Mouse (Mus musculus) yolk sac, embryonic 10.5 days (tissue): ENCODE data around the gene Osbpl8.

Experiments
- DNase-seq: peaks from one replicate; pipeline ENCODE4 v3.0.0-alpha.2; 2017; ENCODE audit warnings: low spot score

Gene Osbpl8

DNA sequence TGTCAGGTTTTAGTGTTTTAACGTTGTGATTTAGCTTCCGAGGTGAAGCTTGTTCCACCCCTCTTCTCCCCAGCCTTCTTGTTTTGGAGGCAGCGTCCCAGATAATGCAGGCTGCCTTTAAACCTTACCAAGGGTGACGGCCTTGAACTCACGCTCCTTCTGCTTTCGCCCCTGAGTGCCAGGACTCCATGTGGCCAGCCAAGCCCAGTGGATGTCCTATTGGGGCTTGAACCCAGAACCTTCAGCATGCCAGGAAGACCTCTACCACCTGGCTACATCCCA is 70.7 kb downstream of the Osbpl8 start:
- no peak for DNase-seq

DNA sequence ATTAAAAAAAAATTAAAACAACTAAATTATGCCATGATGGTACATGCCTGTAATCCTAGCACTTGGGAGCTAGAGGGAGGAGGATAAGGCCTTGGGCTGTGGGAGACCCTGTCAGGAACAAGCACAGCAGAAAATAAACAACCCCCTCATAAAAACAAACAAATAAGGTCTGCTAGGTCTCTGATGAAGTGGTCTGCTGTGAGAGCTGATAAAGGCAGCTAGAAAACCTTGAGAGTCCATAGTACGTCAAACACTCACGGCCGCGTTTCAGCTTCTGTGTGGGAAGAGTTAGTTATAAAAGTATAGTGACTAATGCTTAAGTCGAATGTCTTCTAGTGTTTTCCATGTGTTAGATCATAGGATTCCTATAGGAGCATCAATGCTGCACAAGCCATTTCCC is 72.9 kb downstream of the Osbpl8 start:
- no peak for DNase-seq

DNA sequence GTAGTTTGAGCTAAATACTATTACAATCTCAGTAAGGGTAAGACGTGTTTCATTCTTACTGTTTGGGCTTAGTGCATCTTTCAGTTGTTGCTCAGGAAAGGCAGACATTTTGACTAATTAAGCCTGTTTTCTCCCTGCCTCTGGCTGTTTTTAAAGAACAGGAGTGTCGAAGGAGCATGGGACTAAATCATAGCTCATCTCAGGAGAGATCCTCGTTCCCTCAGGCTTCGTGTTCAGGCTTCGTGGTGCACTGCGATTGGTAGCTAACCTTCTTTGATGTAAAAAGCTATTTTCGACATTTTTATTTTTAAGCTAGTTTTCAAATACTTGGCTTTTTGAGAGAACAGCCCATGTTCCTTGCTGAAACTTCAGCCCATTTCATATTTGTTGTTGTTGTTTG is 78.1 kb downstream of the Osbpl8 start:
- DNase-seq: no peak

GRCm38 (mm10) chr10:111247609-111248008 is 83.1 kb downstream of the Osbpl8 start:
- DNase-seq: no peak

DNA sequence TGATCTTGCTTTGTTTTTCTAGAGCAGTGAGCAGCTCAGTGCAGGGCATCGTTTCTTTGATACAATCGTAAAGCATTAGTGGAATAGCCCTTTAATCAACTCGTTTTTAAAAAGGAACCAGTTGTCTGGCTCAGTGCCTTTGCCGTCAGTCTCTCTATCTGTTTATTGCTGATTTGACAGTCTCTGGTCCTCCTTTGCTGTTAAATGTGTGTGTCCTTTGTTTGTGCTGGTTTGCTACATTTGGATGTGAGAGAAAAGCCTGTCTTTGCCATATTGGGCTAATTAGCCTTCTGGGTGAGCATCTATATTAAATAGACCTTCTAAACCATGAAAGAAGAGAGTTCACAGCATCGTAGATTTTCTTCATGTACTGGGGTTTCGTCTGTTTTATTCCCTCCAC is 83.6 kb downstream of the Osbpl8 start:
- no peak for DNase-seq

DNA sequence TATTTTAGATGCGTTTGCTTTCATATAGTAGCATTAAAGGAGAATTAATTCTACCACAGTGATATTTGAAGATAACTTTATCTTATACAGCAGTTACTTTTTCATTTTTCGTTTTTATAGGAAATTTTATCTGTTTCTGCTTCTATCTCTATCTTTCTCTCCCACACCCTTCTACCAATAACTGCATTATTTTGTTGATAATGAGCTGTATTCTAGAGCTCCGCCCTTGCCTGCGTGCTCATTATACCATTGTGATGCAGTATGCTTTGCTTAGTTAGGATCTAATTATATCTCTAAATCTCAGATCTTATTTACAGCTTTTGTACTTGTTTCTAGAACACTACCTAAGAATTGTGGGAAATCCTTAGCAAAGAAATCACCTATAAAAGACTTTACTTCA is 85.6 kb downstream of the Osbpl8 start:
- DNase-seq: no peak

- no peak for DNase-seq
These were observed 87.1 kb downstream of the Osbpl8 start for GRCm38 (mm10) chr10:111251666-111252065.

- DNase-seq: no peak
These were observed 90.7 kb downstream of the Osbpl8 start for GRCm38 (mm10) chr10:111255228-111255627.

DNA sequence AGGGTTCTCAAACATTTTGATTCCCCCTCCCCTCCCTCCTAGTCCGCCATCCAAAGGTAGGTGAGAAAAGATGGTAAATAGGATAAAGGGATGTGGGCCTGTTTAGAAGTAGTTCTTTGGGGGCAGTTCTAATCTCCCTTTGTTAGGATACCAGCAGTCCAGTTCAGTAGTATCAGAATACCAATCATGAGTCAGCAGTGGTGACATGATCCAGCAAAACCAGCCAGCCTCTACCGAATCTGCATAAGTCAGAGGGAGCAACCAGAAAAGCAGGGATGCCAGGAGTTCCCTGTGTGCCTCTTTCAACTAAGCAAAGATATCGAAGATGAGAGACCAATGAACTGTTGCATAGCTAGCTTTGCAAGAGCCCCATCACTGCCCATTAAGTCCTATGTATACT is 91.6 kb downstream of the Osbpl8 start:
- no peak for DNase-seq

- no peak for DNase-seq
These were observed 92.8 kb downstream of the Osbpl8 start for GRCm38 (mm10) chr10:111257358-111257757.

- DNase-seq: peak; percentile 37
These were observed 93.7 kb downstream of the Osbpl8 start for GRCm38 (mm10) chr10:111258256-111258655.

DNA sequence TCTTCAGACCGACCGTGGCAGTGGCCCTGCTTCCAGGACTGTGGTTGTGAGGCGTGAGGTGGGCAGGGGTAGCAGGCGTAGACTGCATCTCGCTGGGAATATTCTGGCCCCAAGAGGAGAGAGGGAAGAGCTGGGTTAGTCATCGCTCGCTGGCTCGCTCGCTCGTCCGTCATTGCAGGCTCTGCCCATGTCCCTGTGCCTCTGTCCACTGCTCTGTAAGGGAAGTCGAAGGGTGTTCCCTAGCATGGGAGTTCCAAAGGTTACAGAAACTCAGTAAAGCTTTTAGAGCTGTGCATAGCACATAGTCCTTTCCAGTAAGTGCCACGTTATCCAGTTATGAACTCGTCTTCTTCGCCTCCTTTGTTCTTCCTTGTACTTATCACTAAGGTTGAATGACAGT is 107.1 kb downstream of the Osbpl8 start:
- DNase-seq: peak; percentile 57

GRCm38 (mm10) chr10:111272905-111273304 is 108.4 kb downstream of the Osbpl8 start:
- no peak for DNase-seq

DNA sequence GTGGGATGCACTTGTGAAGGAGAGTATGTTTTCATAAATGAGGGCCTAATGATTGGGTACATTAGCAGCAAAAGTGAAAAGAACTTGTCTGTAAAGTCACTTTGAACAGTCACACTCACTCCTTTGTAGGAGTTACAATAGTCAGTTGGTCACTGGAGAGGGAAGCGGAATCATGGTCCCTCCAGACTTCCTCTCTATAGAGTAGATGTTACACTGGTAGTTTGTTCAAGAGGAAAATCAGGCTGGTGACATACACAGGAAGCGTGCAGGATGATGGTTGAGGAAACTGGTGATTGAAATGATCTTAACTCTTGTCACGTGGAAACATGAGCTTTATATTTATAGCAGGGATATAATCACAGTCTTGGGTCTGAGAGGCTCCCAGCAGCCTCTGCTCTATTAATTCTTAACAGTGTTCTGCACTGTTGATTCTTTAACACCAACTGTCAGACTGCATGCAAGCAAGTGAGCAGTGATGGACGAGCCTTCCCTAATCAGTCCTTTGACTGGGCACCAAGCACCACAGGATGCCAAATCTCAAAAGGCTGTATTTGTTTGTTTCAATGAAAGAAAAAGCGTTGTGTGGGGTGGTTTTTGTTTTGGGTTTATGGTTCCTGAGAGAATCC is 109.0 kb downstream of the Osbpl8 start:
- no peak for DNase-seq

DNA sequence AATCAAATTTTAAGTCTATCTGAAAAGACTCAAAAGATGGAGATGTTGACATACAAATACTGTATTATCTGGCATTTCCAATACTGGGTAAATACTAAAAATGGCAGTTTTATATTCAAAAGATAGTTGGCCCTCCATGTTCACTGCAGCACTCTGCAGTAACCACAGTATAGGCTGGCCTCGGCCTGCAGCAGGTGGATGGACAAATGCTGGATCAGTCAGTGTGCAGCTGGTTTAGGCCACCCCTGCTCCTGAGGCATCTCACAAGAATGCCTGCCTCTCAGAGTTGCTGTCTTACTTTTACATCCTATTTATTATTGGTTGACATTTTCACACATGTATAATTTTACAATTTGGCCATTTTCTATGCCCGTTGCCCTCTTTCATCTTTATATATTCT is 111.3 kb downstream of the Osbpl8 start:
- no peak for DNase-seq

GRCm38 (mm10) chr10:111297631-111298030 is 133.1 kb downstream of the Osbpl8 start:
- no peak for DNase-seq

GRCm38 (mm10) chr10:111298140-111299098 is 133.9 kb downstream of the Osbpl8 start, which contains the start of gene Bbs10:
Bbs10 (plus strand) TSS chr10:111298679.
- DNase-seq: peak; percentile 95

DNA sequence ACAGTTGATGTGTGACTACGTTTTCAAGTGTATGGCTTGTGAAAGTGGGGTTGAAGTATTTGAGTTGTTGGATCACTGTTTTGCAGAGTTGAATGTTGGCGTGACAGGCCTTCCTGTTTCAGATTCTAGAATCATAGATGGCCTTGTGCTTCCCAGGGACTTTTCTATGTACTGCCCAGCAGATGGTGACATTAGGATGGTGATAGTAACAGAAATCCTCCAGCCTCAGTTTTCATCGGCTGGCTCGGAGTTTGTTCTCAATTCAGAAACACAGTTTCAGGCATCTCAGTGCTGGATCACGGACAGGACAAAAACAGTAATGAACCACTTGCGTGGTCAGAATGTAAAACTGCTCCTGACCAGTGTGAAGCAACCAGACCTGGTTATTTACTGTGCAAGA is 135.0 kb downstream of the Osbpl8 start:
- no peak for DNase-seq

- no peak for DNase-seq
These were observed 136.5 kb downstream of the Osbpl8 start for GRCm38 (mm10) chr10:111301041-111301440.

- no peak for DNase-seq
These were observed 137.9 kb downstream of the Osbpl8 start for GRCm38 (mm10) chr10:111302486-111302885.

DNA sequence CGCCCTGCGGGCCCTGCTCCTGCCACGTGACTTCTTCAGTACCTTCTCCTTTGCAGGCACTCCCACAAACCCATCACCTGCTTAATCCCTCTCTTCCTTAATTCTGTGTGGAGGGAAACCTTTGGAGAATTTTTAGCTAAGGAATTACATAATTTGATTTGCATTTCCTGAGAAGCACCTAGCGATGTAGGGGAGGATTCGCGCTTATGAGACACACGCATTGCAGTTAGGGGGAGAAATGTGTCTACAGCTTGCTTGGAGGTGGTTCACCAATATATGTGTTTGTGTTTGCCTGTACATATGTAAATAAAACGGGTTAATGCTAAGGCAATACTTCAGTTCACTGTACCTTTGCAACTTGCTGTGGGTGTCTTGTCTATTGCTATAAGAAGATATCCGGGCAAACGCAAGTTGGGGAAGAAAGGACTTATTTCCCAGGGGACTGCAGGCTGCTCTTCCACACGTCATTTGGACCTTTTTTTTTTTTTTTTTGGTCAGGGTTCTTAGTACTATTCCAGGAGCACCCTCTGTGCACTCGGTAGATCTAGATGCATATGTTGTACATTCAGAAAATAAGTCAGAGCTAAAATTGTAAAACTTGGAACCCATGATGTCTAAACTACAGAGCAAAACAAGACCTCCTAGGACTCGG is 144.4 kb downstream of the Osbpl8 start:
- no peak for DNase-seq

DNA sequence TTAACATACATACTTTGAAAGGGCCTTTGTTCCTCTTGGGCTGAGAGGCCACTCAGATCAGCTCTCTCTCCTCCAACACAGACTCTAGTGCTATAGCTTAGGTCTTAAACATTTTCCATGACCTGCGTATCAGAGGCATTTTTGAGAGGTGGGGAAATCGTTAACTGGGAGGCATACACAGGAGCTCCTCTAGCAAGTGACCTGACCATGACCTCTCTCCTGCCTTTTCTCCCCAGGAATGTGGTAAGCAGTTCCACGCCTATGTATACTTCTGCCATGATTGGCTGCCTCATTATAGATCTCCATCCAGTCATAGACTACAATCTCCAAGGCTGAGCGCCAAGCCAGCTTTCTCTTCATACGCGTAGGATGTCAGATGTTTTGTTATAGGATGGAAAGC is 148.7 kb downstream of the Osbpl8 start:
- no peak for DNase-seq
